11 mouse cellular contexts compared by ENCODE assay signal in the genomic region with DNA sequence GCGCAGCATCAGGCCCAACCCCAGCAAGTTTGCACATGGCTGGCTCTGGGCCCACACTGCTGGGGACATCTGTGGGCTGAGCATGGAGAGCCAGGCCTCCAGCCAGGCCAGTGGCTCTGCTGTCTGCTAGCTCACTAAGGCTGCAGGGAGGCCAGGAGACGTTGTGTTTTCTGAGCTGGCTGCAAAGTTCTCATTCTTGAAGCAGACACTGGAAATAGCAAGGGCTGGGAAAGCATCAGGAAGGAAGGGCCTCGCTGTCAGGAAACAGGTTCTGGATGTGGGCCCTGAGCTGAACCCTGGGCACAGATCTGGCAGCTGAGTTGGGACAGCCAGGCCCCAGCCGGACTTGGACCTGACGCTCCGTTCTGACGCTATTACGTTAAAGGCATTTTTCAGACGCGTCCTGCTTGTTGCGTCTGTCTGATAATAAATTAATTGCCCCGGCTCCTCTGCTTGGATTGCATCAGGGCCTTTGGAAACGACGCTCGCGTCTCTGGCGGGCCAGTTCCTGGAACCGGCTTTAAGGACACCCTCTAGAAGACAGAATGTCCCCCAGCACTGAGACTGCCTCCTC. TPM values are rescaled to one million over a fixed set of nuclear protein-coding genes. Genes with fewer than 3 reads are reported as not detected.
DNase-seq lines count a peak whose midpoint lies in the region; ATAC-seq lines count a peak whose summit lies in the region.
"Had no signal": no experiment of that assay in that cellular context is flagged by ENCODE, and none has a peak within 500 bp of the region (broad histone marks: within the 10 kb centered on the region; RNA-seq: fewer than 3 reads in every experiment).

No protein-coding gene starts in this region.

- no peak overlapping the region for H3K9ac ChIP-seq in liver, embryonic 16.5 days (ENCODE audit: low read depth, low read length)
- H3K9ac ChIP-seq: embryonic facial prominence, embryonic 13.5 days had no signal

- ATAC-seq in liver, embryonic 16.5 days (ENCODE audit: low read depth): peak; percentile 39; the same call in 1 of the 2 replicates

- H3K27me3 ChIP-seq in liver, embryonic 16.5 days (ENCODE audit: control insufficient read depth, insufficient read depth, low read depth, low read length): no peaks in the 10 kb centered on the region
- H3K27me3 ChIP-seq: embryonic facial prominence, embryonic 13.5 days had no signal

- no peak for DNase-seq in liver
- DNase-seq in gastrocnemius, postnatal 25 days: peak; percentile 86
- DNase-seq in kidney, adult 11 months: peak; percentile 83
- peak; percentile 91 for DNase-seq in lung, postnatal 10 days
- no peak for DNase-seq in frontal cortex, adult 2 months (ENCODE audit: extremely low spot score in 1 of 2, low spot score in 1 of 2)
- DNase-seq in yolk sac, embryonic 10.5 days (ENCODE audit: low spot score): no peak
- no peak for DNase-seq in thymus, postnatal 14 days

- no peaks in the 10 kb centered on the region for H3K36me3 ChIP-seq in liver, embryonic 16.5 days (ENCODE audit: control insufficient read depth, insufficient read depth)
- H3K36me3 ChIP-seq: embryonic facial prominence, embryonic 13.5 days; G1E had no signal

- H3K4me2 ChIP-seq in liver, embryonic 16.5 days (ENCODE audit: low read depth, low read length): no peak overlapping the region
- H3K4me2 ChIP-seq: embryonic facial prominence, embryonic 13.5 days had no signal

- 36% methylated on average over 18 of the region's 18 CpGs for WGBS in liver, embryonic 16.5 days (ENCODE audit: insufficient replicate concordance)

- no peak overlapping the region for H3K27ac ChIP-seq in liver, embryonic 16.5 days (ENCODE audit: low read length)
- H3K27ac ChIP-seq: embryonic facial prominence, embryonic 13.5 days had no signal

- no peaks in the 10 kb centered on the region for H3K9me3 ChIP-seq in liver, embryonic 16.5 days (replicated peaks; ENCODE audit: control insufficient read depth, low read length)
- H3K9me3 ChIP-seq: embryonic facial prominence, embryonic 13.5 days; G1E had no signal

- H3K4me3 ChIP-seq in liver, embryonic 16.5 days (ENCODE audit: low read depth, low read length): no peak overlapping the region
- H3K4me3 ChIP-seq: embryonic facial prominence, embryonic 13.5 days; myocyte had no signal

- H3K4me1 ChIP-seq in liver, embryonic 16.5 days (ENCODE audit: control insufficient read depth, low read depth, low read length): no peaks in the 10 kb centered on the region

RNA-seq across cellular contexts. Expression of a gene that starts 9.0 kb away (rescaled TPM):
- polyA plus RNA-seq in liver, embryonic 16.5 days (2015; fragmentation: Nextera tagmentation; extraction: Ambion mirVana): 0.40 and 0.76 TPM in 2 replicates
- 1 to 10 TPM; 8.2 to 8.7 TPM for total RNA-seq in gastrocnemius, postnatal 25 days (2021)
- 34.9 and 42.6 TPM in 2 replicates for polyA plus RNA-seq in frontal cortex, adult 2 months (2012; rRNA removed)
- polyA plus RNA-seq: G1E had no signal

RNA-seq across cellular contexts. Expression of a gene that starts 16.2 kb away (rescaled TPM):
- polyA plus RNA-seq in liver, embryonic 16.5 days (2015; fragmentation: Nextera tagmentation; extraction: Ambion mirVana): 0.90 and 2.8 TPM in 2 replicates
- 10 to 100 TPM in 1 of 2 experiments, 1 to 10 TPM in 1; 4.8 to 14.4 TPM for total RNA-seq in gastrocnemius, postnatal 25 days (2021)
- polyA plus RNA-seq in frontal cortex, adult 2 months (2012; rRNA removed): 0.65 and 0.74 TPM in 2 replicates
- polyA plus RNA-seq: G1E had no signal

RNA-seq across cellular contexts. Expression of a gene that starts 54.1 kb away (rescaled TPM):
- polyA plus RNA-seq in liver, embryonic 16.5 days (2015; fragmentation: Nextera tagmentation; extraction: Ambion mirVana): not detected in 2 replicates
- total RNA-seq in gastrocnemius, postnatal 25 days (2021): not detected
- polyA plus RNA-seq in frontal cortex, adult 2 months (2012; rRNA removed): 213 and 219 TPM in 2 replicates
- polyA plus RNA-seq: G1E had no signal

Comparison
In these comparisons a context has a peak if more than half of its experiments do, and no peak if none do; other contexts are left out.
1. DNase-seq: peak in gastrocnemius, postnatal 25 days (single experiment), kidney, adult 11 months (single experiment) and lung, postnatal 10 days (single experiment); none in liver (single experiment), frontal cortex, adult 2 months (0 of 2), yolk sac, embryonic 10.5 days (single experiment) and thymus, postnatal 14 days (single experiment).
2. RNA of a gene that starts 9.0 kb away (polyA plus RNA-seq): 34.9 to 42.6 TPM in frontal cortex, adult 2 months; 0.40 to 0.76 TPM in liver, embryonic 16.5 days; every median in the first group is over 10 times any median in the second.
3. RNA of a gene that starts 54.1 kb away (polyA plus RNA-seq): 213 to 219 TPM in frontal cortex, adult 2 months; not detected in liver, embryonic 16.5 days; every median in the first group is over 100 times any median in the second.